In the genomic region with DNA sequence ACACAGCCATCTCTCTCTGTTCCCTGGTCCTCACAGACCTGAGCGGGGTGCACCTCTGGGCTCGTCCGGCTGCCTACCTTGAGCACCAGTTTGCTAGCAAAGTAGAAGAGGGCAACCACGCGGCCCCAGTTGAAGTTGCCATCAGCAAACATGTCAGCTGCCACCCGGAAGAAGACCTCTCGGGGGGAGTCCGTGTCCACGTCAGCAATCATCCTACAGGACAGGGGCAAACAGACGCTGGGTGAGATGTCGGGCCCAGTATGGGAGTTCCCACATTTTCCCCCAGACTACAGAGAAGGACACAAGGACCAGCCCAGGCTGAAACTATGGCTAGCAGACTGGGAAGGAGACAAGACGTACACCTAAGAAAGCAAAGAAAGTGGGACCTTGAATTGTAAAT, we compare ENCODE assay signal across 1 mouse cellular context.
TF ChIP-seq lines count a peak whose summit lies in the region.

No protein-coding gene starts in this region.

TF ChIP-seq in CH12.LX, 34 proteins besides CTCF, POLR2A, EP300 and RAD21:
- TF ChIP-seq USF1 (IDR thresholded peaks at IDR 0.05; ENCODE audit: low read depth, low read length) (no peak), ZC3H11A (IDR thresholded peaks at IDR 0.05; ENCODE audit: low read depth, low read length) (no peak), UBTF (IDR thresholded peaks at IDR 0.05; ENCODE audit: low read depth, low read length) (peak; percentile 19; the same call in 1 of the 2 replicates), NRF1 (IDR thresholded peaks at IDR 0.05; ENCODE audit: low read depth, low read length) (0 out of 2 replicates have a peak, but pooled peaks have one; percentile 6), MYC (IDR thresholded peaks at IDR 0.05; ENCODE audit: low read depth, low read length) (no peak), TCF12 (IDR thresholded peaks at IDR 0.05; ENCODE audit: low read depth, low read length) (no peak), ELF1 (IDR thresholded peaks at IDR 0.05; ENCODE audit: low read depth, low read length) (peak; percentile 78), MXI1 (IDR thresholded peaks at IDR 0.05; ENCODE audit: low read depth, low read length) (no peak; the same call in 1 of the 2 replicates), NELFE (IDR thresholded peaks at IDR 0.05; ENCODE audit: low read depth, low read length) (peak; percentile 23; the same call in 1 of the 2 replicates), MAZ (IDR thresholded peaks at IDR 0.05; ENCODE audit: low read depth, low read length) (no peak), HCFC1 (IDR thresholded peaks at IDR 0.05; ENCODE audit: low read depth, low read length) (peak; percentile 56), ZMIZ1 (IDR thresholded peaks at IDR 0.05; ENCODE audit: low read depth, low read length) (peak; percentile 1; the same call in 1 of the 2 replicates), KAT2A (IDR thresholded peaks at IDR 0.05; ENCODE audit: insufficient replicate concordance, low read length) (no peak), POLR2AphosphoS2 (IDR thresholded peaks at IDR 0.05; ENCODE audit: low read depth, low read length) (no peak), CHD1 (IDR thresholded peaks at IDR 0.05; ENCODE audit: low read depth, low read length) (peak; percentile 84), USF2 (conservative IDR thresholded peaks at IDR 0.05; ENCODE audit: low read depth, low read length) (no peak)
TF ChIP-seq in CH12.LX: peak in this region for 7.
